Mouse (Mus musculus) forebrain, embryonic 12.5 days (tissue): Measurements from ENCODE around the gene Sema6d. TPM values are rescaled to one million over a fixed set of nuclear protein-coding genes. Genes with fewer than 3 reads are reported as not detected.

ENCODE experiments used
- ATAC-seq: fragments of 200-750 bp; cut with Nextera tagmentation; 2 replicates; pipeline ENCODE4 v1.8.0; 2017; ENCODE audit warnings: moderate TSS enrichment; ENCODE audit not compliant: low FRiP score
- H3K27ac ChIP-seq: fragments of 300-500 bp; sonication (generic); 2 replicates; pipeline ENCODE4 v1.5.1; 2016; ENCODE audit warnings: mild to moderate bottlenecking
- H3K27me3 ChIP-seq: fragments of 300-500 bp; sonication (generic); 2 replicates; pipeline ENCODE4 v1.6.1; 2016; ENCODE audit warnings: mild to moderate bottlenecking
- H3K36me3 ChIP-seq: fragments of 300-500 bp; sonication (generic); replicated peaks from 2 replicates; pipeline ENCODE4 v1.6.1; 2016; ENCODE audit warnings: mild to moderate bottlenecking
- H3K4me1 ChIP-seq: fragments of 300-500 bp; sonication (generic); 2 replicates; pipeline ENCODE4 v1.6.1; 2016
- H3K4me2 ChIP-seq: fragments of 300-500 bp; sonication (generic); 2 replicates; pipeline ENCODE4 v1.6.1; 2016; ENCODE audit warnings: mild to moderate bottlenecking, moderate library complexity
- H3K4me3 ChIP-seq: fragments of 300-500 bp; sonication (generic); replicated peaks from 2 replicates; pipeline ENCODE4 v1.5.1; 2016; ENCODE audit warnings: mild to moderate bottlenecking
- H3K9ac ChIP-seq: fragments of 300-500 bp; sonication (generic); 2 replicates; pipeline ENCODE4 v1.6.1; 2016; ENCODE audit warnings: mild to moderate bottlenecking
- H3K9me3 ChIP-seq: fragments of 300-500 bp; sonication (generic); 2 replicates; pipeline ENCODE4 v1.6.1; 2016
- WGBS: fragments of 180-500 bp; shearing (Covaris S2); methylation state at CpG from one replicate; pipeline ENCODE4 v1.1.7; 2016; 5-methylcytosine and 5-hydroxymethylcytosine counted together
- polyA plus RNA-seq: library from polyadenylated mRNA; unstranded; fragments of >200 nt; fragmentation: Nextera tagmentation; extraction: Ambion mirVana; gene quantifications from 2 replicates; pipeline ENCODE4 v1.2.1, GENCODE M21; 2016

The Sema6d gene
- polyA plus RNA-seq, 1 experiment from 2014 or later = 19.8 TPM

GRCm38 (mm10) chr2:124429744-124430143, 340.0 kb downstream of the Sema6d start:
- H3K9me3 ChIP-seq = no peaks in the 10 kb centered on the region
- no peaks in the 10 kb centered on the region for H3K27me3 ChIP-seq
- 79% methylated on average over 5 of the region's 5 CpGs for WGBS
- ATAC-seq = no peak
- no peak overlapping the region for H3K4me3 ChIP-seq
- H3K27ac ChIP-seq = no peak overlapping the region
- H3K4me1 ChIP-seq = no peaks in the 10 kb centered on the region
- H3K4me2 ChIP-seq = no peak overlapping the region
- no peak overlapping the region for H3K9ac ChIP-seq
- no peaks in the 10 kb centered on the region for H3K36me3 ChIP-seq

DNA sequence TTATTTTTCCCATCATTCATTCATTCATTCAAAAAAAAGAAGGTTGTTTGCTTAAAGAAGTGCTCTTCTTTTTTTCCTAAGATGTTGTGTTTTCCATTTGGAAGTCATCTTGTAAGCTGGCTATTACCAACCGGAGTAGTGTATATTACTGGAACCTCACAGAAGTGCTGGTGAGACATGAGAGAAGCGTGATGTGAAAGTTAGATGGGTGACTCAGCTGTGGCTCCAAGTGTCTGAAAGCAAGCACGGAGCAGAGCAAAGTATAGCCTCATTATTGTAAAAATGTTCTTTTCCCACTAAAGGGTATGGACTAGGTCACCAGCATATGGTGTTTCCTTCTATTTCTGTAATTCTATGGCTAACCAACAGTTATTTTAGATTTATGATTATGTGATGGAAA, 340.9 kb downstream of the Sema6d start:
- Histone ChIP-seq H3K27ac (no peak overlapping the region), H3K36me3 (no peaks in the 10 kb centered on the region), H3K4me2 (no peak overlapping the region), H3K9me3 (no peaks in the 10 kb centered on the region), H3K4me1 (no peaks in the 10 kb centered on the region), H3K27me3 (no peaks in the 10 kb centered on the region), H3K4me3 (no peak overlapping the region), H3K9ac (no peak overlapping the region)
- 93% methylated on average over 3 of the region's 3 CpGs for whole genome bisulfite sequencing
- no peak for ATAC-seq

DNA sequence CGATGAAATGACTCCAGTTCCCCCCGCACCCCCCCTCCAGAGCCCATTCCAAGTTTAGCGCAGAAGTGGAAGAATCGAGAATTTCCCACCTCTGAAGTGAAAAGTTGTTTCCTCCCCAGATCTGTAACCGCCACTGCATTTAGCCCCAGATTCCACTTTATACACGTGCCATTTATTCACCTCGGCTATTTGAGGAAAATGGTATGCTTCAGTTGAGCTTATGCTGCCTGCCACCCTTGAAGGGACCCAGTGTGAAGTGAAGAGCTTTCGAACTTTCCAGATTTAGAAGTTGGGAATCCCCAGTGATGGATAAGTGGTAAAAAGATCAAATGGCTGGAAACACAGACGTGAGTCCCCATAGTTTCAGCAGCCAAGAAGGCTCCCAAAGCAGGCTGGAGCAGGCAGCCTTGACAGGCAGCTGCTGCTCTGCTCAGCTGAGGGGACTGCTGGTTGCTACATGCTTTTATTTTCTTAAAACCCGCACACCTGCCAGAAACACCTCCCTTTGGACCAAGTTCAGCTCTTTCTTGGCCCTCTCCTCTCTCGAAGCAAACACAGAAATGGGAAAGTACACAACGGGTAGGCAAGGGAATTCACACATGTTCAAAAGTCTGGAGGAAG, 345.7 kb downstream of the Sema6d start:
- Histone ChIP-seq H3K9me3 (no peaks in the 10 kb centered on the region), H3K9ac (no peak overlapping the region), H3K4me3 (no peak overlapping the region), H3K36me3 (no peaks in the 10 kb centered on the region), H3K4me2 (no peak overlapping the region), H3K27ac (no peak overlapping the region), H3K4me1 (no peaks in the 10 kb centered on the region), H3K27me3 (no peaks in the 10 kb centered on the region)
- 83% methylated on average over 12 of the region's 12 CpGs for WGBS
- no peak for ATAC-seq

- no peaks in the 10 kb centered on the region for H3K4me1 ChIP-seq
- no peak overlapping the region for H3K27ac ChIP-seq
- no peak overlapping the region for H3K4me3 ChIP-seq
- ATAC-seq = no peak
- no peak overlapping the region for H3K9ac ChIP-seq
- H3K4me2 ChIP-seq = no peak overlapping the region
- H3K36me3 ChIP-seq = no peaks in the 10 kb centered on the region
- 74% methylated on average over 8 of the region's 8 CpGs for WGBS
- no peaks in the 10 kb centered on the region for H3K27me3 ChIP-seq
- no peaks in the 10 kb centered on the region for H3K9me3 ChIP-seq
Measured at GRCm38 (mm10) chr2:124436704-124437103, 346.9 kb downstream of the Sema6d start.

GRCm38 (mm10) chr2:124444199-124444598, 354.4 kb downstream of the Sema6d start:
- Histone ChIP-seq H3K4me2 (no peak overlapping the region), H3K4me3 (no peak overlapping the region), H3K36me3 (no peaks in the 10 kb centered on the region), H3K9ac (no peak overlapping the region), H3K27ac (no peak overlapping the region), H3K9me3 (no peaks in the 10 kb centered on the region), H3K4me1 (peaks cover 3% of the 10 kb centered on the region; the same call in 1 of the 2 replicates), H3K27me3 (no peaks in the 10 kb centered on the region)
- 90% methylated on average over 2 of the region's 2 CpGs for WGBS
- ATAC-seq = no peak

DNA sequence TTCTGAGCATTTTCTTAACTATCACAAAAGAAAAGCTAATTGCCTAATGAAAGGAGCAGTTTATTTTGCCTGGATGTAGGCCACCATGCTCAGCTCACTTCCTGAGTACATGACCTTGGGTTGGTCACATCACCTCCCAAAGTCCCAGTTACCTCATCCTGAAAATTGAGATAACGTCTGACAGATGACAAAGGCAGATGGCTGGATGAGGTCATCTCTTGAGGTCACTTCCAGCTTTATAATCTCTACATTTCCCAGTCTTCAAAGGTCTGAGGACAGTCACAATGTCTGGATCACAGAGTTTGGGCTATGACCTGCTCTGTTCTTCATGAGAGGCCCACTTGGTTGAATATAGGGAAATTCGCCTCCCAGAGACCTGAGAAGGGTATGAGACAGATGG, 366.1 kb downstream of the Sema6d start:
- Histone ChIP-seq H3K36me3 (no peaks in the 10 kb centered on the region), H3K4me1 (no peaks in the 10 kb centered on the region), H3K27ac (no peak overlapping the region), H3K4me3 (no peak overlapping the region), H3K27me3 (0 out of 2 replicates have a peak, but pooled peaks cover 4% of the 10 kb centered on the region), H3K9ac (no peak overlapping the region), H3K9me3 (no peaks in the 10 kb centered on the region), H3K4me2 (no peak overlapping the region)
- ATAC-seq = no peak
- 70% methylated on average over 2 of the region's 2 CpGs for WGBS

- Histone ChIP-seq H3K4me2 (no peak overlapping the region), H3K4me3 (no peak overlapping the region), H3K4me1 (no peaks in the 10 kb centered on the region), H3K27me3 (0 out of 2 replicates have a peak, but pooled peaks cover 4% of the 10 kb centered on the region), H3K9ac (no peak overlapping the region), H3K27ac (no peak overlapping the region), H3K36me3 (no peaks in the 10 kb centered on the region), H3K9me3 (no peaks in the 10 kb centered on the region)
- no peak for ATAC-seq
- 94% methylated on average over 4 of the region's 4 CpGs for WGBS
Measured at GRCm38 (mm10) chr2:124456999-124457398, 367.2 kb downstream of the Sema6d start.

DNA sequence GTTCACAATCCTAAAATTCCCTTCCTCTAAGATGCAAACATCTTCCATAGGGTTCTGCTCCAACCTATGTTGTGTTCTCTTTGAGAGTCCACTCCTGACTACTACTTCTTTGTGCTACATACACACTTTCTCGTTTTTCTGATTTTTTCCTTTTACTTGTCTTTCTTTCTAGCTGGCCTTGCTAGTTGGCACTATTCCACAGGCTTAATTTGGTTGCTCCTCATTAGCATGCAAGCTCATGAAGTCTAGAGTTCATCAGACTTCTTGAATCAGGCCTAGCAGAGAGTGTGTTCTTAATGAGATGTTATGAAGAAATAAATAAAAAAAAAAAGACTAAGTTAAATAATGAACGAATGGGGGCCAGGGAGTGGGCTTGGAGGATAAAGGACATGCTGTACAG, 368.3 kb downstream of the Sema6d start:
- no peak for ATAC-seq
- H3K4me3 ChIP-seq = no peak overlapping the region
- H3K9me3 ChIP-seq = no peaks in the 10 kb centered on the region
- 66% methylated on average over 2 of the region's 2 CpGs for whole genome bisulfite sequencing
- no peaks in the 10 kb centered on the region for H3K4me1 ChIP-seq
- no peaks in the 10 kb centered on the region for H3K36me3 ChIP-seq
- no peak overlapping the region for H3K4me2 ChIP-seq
- H3K27ac ChIP-seq = no peak overlapping the region
- H3K27me3 ChIP-seq = 0 out of 2 replicates have a peak, but pooled peaks cover 4% of the 10 kb centered on the region
- H3K9ac ChIP-seq = no peak overlapping the region

DNA sequence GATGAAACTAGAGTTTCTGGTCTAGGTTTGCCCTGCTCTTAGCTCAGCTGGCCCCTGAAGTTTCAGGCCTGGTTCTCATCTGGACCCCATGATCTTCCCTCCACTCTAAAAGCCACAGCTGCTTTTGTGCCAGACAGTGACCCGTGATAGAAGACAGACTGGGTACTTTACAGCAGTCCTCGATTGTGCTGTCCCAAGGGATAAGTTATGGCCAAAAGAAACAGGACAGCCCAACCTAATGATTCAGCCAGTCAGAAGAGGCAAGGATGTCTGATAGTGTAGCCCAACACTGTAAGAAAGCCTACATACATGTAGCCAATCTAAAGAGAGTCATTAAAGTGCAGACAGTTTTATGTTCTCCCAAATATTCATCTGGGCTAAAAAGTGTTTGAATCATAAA, 371.2 kb downstream of the Sema6d start:
- Histone ChIP-seq H3K9me3 (no peaks in the 10 kb centered on the region), H3K4me2 (no peak overlapping the region), H3K36me3 (no peaks in the 10 kb centered on the region), H3K9ac (no peak overlapping the region), H3K27ac (no peak overlapping the region), H3K4me1 (peaks cover 12% of the 10 kb centered on the region), H3K4me3 (no peak overlapping the region), H3K27me3 (0 out of 2 replicates have a peak, but pooled peaks cover 5% of the 10 kb centered on the region)
- no peak for ATAC-seq
- 71% methylated on average over 2 of the region's 2 CpGs for WGBS

DNA sequence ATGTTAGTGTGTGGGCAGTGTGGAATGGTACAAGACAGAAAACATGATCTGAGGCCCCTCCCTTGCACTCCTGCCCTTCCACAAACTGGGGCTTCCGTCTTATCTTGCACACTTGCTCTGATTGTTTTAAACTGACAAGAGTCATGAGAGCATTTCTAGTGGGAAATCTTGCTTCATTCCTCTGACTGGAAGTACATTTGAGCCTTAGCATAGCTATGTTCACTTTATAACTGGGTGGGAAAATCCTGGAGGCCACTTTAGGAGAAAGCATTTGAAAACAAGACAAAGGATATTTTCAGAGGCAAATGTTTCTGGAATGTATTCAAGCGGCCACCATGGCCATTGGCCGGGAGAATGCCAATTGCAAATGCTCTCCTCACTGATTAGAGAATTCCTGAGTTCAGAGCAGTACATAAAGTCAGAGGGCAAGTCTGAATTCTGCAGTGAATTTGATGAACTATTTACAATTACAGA, 371.6 kb downstream of the Sema6d start:
- H3K4me2 ChIP-seq = no peak overlapping the region
- H3K27me3 ChIP-seq = 0 out of 2 replicates have a peak, but pooled peaks cover 10% of the 10 kb centered on the region
- H3K4me1 ChIP-seq = peaks cover 12% of the 10 kb centered on the region
- H3K9me3 ChIP-seq = no peaks in the 10 kb centered on the region
- H3K4me3 ChIP-seq = no peak overlapping the region
- no peak overlapping the region for H3K27ac ChIP-seq
- ATAC-seq = no peak
- no peak overlapping the region for H3K9ac ChIP-seq
- H3K36me3 ChIP-seq = no peaks in the 10 kb centered on the region
- WGBS = 52% methylated on average over 3 of the region's 3 CpGs

GRCm38 (mm10) chr2:124465004-124465946, 375.5 kb downstream of the Sema6d start:
- Histone ChIP-seq H3K27ac (no peak overlapping the region), H3K4me2 (no peak overlapping the region), H3K36me3 (no peaks in the 10 kb centered on the region), H3K9me3 (no peaks in the 10 kb centered on the region), H3K27me3 (0 out of 2 replicates have a peak, but pooled peaks cover 11% of the 10 kb centered on the region), H3K4me1 (peaks cover 15% of the 10 kb centered on the region), H3K9ac (no peak overlapping the region), H3K4me3 (no peak overlapping the region)
- 28% methylated on average over 8 of the region's 8 CpGs for WGBS
- peak; percentile 63; the same call in 1 of the 2 replicates for ATAC-seq

DNA sequence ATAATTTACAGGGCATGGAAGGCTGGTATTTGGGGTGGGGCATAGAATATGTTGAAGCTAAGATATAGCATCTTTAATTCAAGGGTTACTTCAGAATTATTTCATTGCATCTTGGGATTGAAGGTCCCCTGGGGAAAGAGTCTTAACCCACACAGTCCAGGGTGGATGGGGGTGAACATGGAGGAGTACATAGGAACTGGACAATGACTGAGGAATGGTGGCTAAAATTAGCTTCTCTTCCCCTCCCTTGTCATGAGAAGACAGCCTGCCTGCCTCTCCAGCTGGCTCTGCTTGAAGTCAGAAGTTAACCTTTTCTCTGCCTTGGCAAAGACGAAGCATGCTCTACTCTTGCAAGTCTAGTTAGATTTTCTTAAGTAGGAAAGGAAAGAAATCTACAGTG, 377.7 kb downstream of the Sema6d start:
- H3K27ac ChIP-seq = no peak overlapping the region
- ATAC-seq = no peak
- no peak overlapping the region for H3K4me2 ChIP-seq
- peaks cover 35% of the 10 kb centered on the region for H3K4me1 ChIP-seq
- H3K36me3 ChIP-seq = no peaks in the 10 kb centered on the region
- WGBS = 82% methylated on average over 1 of the region's 1 CpGs
- 0 out of 2 replicates have a peak, but pooled peaks cover 11% of the 10 kb centered on the region for H3K27me3 ChIP-seq
- H3K9me3 ChIP-seq = no peaks in the 10 kb centered on the region
- H3K9ac ChIP-seq = no peak overlapping the region
- H3K4me3 ChIP-seq = no peak overlapping the region
